Mouse (Mus musculus) embryonic fibroblast, embryonic 13.5 days (primary cell): ENCODE results near the gene Spg20.

Experiments used
- CTCF ChIP-seq: IDR thresholded peaks from 2 replicates; pipeline ENCODE4 v1.5.1; 2011; ENCODE audit warnings: mild to moderate bottlenecking, control low read depth, low read length, moderate library complexity, borderline replicate concordance; ENCODE audit not compliant: insufficient read depth
- POLR2A ChIP-seq: IDR thresholded peaks from 2 replicates; pipeline ENCODE4 v1.6.1; 2011; ENCODE audit warnings: low read depth, mild to moderate bottlenecking, control low read depth, low read length, moderate library complexity

- TF ChIP-seq CTCF: no peak
- TF ChIP-seq POLR2A: no peak
Measured at GRCm38 (mm10) chr3:55075294-55075648, 36.6 kb upstream of the Spg20 start.
